Mouse (Mus musculus) frontal cortex, adult 2 months (tissue): Measurements from ENCODE around the gene Mkrn2os. TPM values are rescaled to one million over a fixed set of nuclear protein-coding genes. Genes with fewer than 3 reads are reported as not detected.
"Not testable (repeated sequence)": the region's sequence is repeated elsewhere in the genome, so short reads cannot be mapped to it uniquely, and the experiment has no call there.

Source experiments
- DNase-seq, 2 experiments: peaks; one replicate each; pipeline ENCODE4 v3.0.0; 2022; ENCODE audit warnings: low spot score in 1 of 2; ENCODE audit errors: extremely low spot score in 1 of 2
- polyA plus RNA-seq: library from polyadenylated mRNA; depleted of rRNA; stranded (reverse); fragments of >200 nt; gene quantifications from 2 replicates; pipeline ENCODE4 v1.2.3, GENCODE M21; 2012; rRNA removed

Gene Mkrn2os
- 0.06 and 0.18 TPM in 2 replicates for polyA plus RNA-seq

GRCm38 (mm10) chr6:115592458-115592857 is at the start of gene Mkrn2os:
Mkrn2os (minus strand) TSS chr6:115592576.
- DNase-seq = no peak

DNA sequence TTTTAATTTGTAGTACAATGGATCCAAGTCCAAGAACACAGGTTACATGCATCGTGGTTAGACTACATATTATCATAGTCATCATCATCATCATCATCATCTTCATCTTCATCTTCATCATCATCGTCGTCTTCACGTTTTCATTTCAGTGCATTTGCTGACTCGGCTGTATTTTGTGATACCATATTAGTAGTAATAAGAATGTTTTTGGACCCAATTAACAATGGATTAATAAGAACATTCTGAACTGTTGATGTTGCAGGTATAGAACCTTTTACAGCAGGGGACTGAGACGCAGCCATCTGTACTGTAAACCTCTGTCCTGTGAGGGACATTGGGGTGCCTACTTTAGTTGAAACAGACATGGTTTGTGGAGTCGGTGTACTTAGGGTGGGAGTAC is 45.8 kb upstream of the Mkrn2os start:
- DNase-seq = not testable (repeated sequence)

- DNase-seq = no peak
These were observed 41.6 kb upstream of the Mkrn2os start for GRCm38 (mm10) chr6:115634015-115634414.

DNA sequence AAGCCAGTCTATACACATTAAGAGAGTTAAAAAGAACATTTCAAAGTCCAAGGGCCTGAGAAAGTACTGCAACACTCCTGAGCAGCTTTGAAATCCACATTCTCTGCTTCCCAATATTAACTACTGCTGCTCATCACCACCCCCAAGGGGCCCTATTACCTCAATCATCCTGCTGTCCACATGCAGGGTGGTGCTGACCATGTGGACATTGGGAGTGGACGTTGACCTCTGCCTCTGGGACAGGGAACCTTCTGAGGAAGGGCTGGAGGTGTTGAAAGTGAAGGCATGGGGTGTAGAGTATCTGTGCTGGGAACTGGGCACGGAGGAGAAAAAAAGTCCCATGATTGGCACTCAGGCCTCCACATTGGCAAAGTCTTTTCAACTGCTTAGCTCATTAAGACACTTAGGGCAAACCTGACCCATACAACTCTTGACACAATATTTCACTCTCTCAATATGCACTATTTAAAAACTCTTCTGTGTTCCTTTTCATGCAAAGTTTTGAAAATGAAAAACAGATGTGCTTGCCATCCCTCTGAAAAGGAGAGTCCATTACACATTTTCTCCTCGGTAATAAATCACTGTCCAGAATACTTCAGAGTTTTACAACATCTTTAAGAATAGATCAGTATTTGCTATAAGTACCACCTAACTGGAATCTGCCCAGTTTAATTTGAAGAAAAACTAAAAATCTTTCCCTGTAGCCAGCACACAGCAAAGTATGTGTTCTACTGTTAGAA is 38.9 kb upstream of the Mkrn2os start:
- DNase-seq = no peak

DNA sequence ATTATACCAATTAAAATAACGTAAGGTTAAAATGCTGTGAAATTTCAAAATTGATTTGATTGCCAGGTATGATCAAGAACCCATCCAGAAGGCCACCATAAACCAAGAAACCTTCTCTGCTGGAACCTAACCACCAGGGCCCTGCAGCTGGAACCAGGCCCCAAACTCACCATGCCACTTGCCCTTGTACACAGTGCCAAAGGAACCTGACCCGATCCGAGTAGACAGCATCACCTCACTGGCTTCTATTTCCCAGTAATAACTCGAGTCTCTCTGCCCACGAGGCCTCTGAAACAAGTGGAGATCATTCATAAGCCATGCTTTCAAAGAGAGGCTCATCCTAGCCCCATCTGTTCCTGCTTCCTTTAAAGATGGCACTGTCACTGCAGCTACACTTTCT is 33.7 kb upstream of the Mkrn2os start:
- DNase-seq = no peak

DNA sequence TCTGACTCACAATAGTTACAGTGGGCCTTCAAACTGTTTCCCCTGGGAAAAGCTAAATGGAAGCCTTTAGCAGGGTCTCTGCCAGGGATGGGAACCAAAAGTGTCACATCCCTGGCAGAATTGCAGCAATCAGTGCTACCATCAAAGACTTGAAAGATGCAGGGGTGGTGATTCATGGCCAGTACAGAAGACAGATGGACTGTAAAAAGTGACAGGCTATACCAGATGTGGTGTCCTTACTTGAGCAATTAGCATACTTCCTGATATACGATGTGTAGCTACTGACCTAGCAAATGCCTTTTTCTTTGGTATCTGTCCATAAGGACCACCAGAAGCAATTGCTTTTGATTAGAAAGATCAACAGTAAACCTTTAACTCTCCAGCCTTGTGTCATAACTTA is 28.6 kb upstream of the Mkrn2os start:
- DNase-seq = no peak

GRCm38 (mm10) chr6:115619818-115620217 is 27.4 kb upstream of the Mkrn2os start:
- DNase-seq = no peak

GRCm38 (mm10) chr6:115615983-115616382 is 23.6 kb upstream of the Mkrn2os start:
- DNase-seq = no peak

- DNase-seq = peak in 1 of 2 experiments; percentile 59
These were observed 21.4 kb upstream of the Mkrn2os start for GRCm38 (mm10) chr6:115613793-115614192.

DNA sequence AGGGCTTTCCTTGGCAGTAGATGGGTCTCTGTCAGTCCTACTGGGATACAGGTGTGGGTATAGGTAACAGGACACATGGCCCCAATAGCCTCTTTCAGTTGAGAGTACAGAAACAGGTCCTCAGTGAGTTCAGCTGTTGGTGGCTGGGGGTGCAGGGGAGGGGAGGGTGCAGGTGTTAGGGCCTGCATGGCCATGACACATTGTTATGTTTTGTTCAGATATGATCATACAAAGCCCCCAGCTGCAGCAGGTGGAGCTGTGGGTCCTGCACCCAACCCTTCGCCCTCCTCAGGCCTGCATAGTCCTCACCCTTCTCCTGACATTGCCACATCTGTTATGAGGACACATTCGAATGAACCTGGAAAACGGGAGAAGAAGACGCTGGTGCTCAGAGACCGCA is 17.9 kb upstream of the Mkrn2os start:
- no peak for DNase-seq

GRCm38 (mm10) chr6:115609121-115609520 is 16.7 kb upstream of the Mkrn2os start:
- DNase-seq = no peak

GRCm38 (mm10) chr6:115607429-115607828 is 15.1 kb upstream of the Mkrn2os start:
- DNase-seq = peak; percentile 69 to 76

- DNase-seq = no peak
These were observed 14.1 kb upstream of the Mkrn2os start for GRCm38 (mm10) chr6:115606461-115606860.

DNA sequence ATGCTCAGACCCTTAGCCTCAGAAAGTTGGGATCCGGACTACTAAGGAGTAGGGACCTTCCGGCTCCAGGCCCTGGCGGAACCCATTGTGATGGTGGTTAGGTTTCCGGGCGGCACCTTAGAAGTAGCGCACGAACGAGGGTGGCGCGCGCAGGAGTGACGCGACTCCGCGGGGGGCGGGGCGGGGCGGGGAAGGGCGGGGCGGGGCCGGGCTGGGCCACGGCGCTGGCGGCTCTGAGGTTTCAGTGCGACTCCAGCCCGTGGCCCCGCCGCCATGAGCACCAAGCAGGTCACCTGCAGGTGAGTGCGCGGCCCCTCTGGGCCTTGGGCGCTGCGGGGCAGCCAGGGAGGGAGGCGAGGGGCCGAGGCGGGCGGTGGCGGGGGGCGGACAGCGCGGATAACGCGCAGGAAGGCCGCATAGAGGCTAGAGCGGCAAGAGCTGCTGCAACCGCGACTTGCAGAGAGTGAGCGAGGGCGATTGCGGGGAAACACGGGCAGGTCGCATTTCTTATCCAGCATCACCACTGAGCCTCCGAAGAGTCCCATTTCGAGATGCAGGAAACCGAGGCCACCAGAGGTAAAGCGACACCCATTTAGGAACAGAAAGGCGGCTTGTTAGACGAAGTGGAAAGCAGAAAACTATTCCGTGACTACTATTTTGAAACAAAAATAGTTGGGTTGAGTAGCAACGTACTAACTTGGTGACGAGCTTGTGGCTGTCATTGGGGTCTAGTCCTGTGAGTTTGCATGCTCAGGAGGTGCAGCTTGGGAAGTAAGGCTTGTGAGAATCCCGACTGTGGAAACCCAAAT is 9.5 kb upstream of the Mkrn2os start, which contains the start of gene Mkrn2:
Mkrn2 (plus strand) TSS at position 188 of the 809 bp plus-strand sequence.
- peak in 1 of 2 experiments; percentile 88 for DNase-seq

DNA sequence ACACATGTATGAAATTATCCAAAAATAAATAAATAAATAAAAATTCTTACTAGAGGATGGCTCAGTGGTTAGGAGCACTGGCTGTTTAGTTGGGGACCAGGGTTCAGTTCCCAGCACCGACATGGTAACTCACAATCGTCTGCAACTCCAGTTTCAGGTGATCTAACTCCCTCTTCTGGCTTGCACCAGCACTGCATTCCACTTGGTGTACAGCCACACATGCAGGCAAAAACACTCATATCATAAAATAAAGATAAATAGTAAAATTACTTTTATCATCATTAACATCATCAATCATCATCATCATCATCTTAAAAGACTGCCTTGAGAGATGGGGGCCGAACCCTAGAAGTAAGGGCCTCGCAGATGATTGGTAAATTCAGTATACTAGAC is 8.9 kb upstream of the Mkrn2os start:
- no peak for DNase-seq

- no peak for DNase-seq
These were observed 3.3 kb upstream of the Mkrn2os start for GRCm38 (mm10) chr6:115595667-115596066.

DNA sequence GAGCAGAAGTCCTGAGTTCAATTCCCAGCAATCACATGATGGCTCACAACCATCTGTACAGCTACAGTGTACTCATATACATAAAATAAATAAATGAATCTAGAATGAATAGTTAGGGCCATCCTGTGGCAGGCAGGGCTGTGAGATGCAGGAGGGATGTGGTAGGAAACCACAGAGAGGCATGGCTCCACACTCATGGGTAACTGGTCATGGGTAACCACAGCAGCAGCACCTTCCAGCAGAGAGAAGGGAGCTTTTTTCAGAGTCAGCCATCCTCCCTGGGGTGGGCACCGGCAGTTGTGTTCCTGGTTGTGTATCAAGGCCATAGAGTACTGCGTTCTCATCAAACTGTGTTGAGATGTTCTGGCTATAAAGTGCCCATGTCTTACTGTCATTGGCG is 2.1 kb upstream of the Mkrn2os start:
- no peak for DNase-seq

GRCm38 (mm10) chr6:115593252-115593651 is 876 bp upstream of the Mkrn2os start:
- no peak for DNase-seq

- DNase-seq = no peak
These were observed 550 bp downstream of the Mkrn2os start for GRCm38 (mm10) chr6:115591692-115592359.

DNA sequence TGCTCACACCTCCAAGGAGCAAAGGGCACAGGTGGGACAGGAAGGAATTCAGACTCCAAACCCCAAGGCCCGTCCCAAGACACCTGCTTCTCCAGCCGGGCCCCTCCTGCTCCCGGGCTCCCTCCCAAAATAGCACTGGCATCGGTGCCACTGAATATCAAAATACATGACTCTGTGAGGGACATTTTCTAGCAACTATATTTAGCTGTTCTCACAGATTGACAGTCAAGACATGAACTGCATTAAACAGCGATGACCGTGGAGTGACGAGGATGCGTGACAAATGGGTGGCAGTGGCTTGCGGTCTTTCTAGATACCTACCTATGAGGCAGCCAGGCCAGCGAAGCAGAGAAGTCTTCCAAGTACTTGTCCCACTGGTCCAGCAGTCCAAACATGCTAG is 6.1 kb downstream of the Mkrn2os start:
- no peak for DNase-seq

DNA sequence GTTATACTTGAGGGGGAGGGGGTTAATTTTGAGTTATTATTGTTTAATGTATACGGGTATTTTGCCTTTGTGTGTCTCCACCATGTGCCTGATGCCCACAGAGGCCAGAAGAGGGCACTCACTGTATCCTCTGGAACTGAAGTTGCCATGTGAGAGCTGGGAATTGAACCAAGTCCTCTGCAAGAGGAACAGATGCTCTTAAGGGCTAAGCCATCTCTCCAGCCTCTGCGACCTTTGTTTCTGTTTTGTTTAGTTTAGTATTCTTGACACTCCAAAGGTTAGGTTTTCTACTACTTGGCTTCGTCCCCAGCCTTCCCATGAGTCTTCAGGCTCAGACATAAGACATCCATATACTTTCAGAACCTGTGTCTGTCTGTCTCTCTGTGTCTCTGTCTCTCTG is 8.2 kb downstream of the Mkrn2os start:
- no peak for DNase-seq
